Comparison of ENCODE assay signal across 8 mouse cellular contexts in the genomic region with DNA sequence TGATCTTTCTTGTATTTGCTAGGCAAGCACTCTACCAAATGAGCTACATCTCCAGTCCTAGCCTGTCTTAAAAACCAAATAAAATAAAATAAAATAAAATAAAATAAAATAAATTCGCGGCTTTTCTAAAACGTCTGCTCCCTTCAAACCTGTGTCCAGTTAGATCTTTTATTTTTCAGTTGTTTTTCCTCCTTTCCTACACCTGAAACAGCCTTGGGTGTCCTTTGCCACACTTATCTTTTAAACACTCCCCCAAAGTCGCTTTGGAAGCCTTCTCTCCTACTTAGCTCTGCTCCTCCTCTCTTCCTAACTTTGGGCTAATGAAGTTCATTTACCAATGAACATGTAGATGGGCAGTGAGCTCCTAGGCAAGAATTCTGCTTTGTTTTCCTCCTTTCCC. TPM values are rescaled to one million over a fixed set of nuclear protein-coding genes. Genes with fewer than 3 reads are reported as not detected.
DNase-seq lines count a peak whose midpoint lies in the region; ATAC-seq and TF ChIP-seq lines count a peak whose summit lies in the region.

A gene (plus strand): TSS at position 301 of the 400 bp plus-strand sequence.

- no peak for ATAC-seq in hindbrain, embryonic 12.5 days (ENCODE audit: low FRiP score)
- ATAC-seq in liver, embryonic 14.5 days (ENCODE audit: insufficient read depth) = no peak

- peak within 1 kb of the TSS; percentile 60 for H3K4me2 ChIP-seq in hindbrain, embryonic 12.5 days (replicated peaks)
- peak within 1 kb of the TSS; percentile 72 for H3K4me2 ChIP-seq in liver, embryonic 14.5 days (ENCODE audit: low read depth)

- no peaks in the 10 kb centered on the region for H3K9me3 ChIP-seq in hindbrain, embryonic 12.5 days (replicated peaks)
- no peaks in the 10 kb centered on the region for H3K9me3 ChIP-seq in liver, embryonic 14.5 days (ENCODE audit: control insufficient read depth, low read length)

- peaks cover 3% of the 10 kb centered on the region; the same call in 1 of the 2 replicates for H3K27me3 ChIP-seq in hindbrain, embryonic 12.5 days
- H3K27me3 ChIP-seq in liver, embryonic 14.5 days (ENCODE audit: control insufficient read depth, insufficient read depth, low read length) = no peaks in the 10 kb centered on the region

- H3K9ac ChIP-seq in hindbrain, embryonic 12.5 days = peak within 1 kb of the TSS; percentile 68
- peak within 1 kb of the TSS; percentile 33 for H3K9ac ChIP-seq in liver, embryonic 14.5 days (replicated peaks)

- 0 out of 2 replicates have a peak, but pooled peaks cover 2% of the 10 kb centered on the region for H3K4me1 ChIP-seq in hindbrain, embryonic 12.5 days
- 0 out of 4 replicates have a peak, but pooled peaks cover 0 to 4% of the 10 kb centered on the region in 2 experiments for H3K4me1 ChIP-seq in liver, embryonic 14.5 days (replicated peaks; ENCODE audit: control insufficient read depth in 2 of 2, insufficient read depth in 2 of 2, low read length in 1 of 2)

- 33% methylated on average over 4 of the region's 4 CpGs for WGBS in hindbrain, embryonic 12.5 days
- WGBS in liver, embryonic 14.5 days (ENCODE audit: insufficient replicate concordance) = 17% methylated on average over 4 of the region's 4 CpGs

- H3K36me3 ChIP-seq in hindbrain, embryonic 12.5 days = no peaks in the 10 kb centered on the region
- H3K36me3 ChIP-seq in liver, embryonic 14.5 days (replicated peaks; ENCODE audit: control insufficient read depth, insufficient read depth, low read depth) = no peaks in the 10 kb centered on the region

- no peak for TF ChIP-seq EP300 in liver, embryonic 14.5 days (IDR thresholded peaks at IDR 0.05; ENCODE audit: low read depth)

- DNase-seq in adrenal gland, adult 18-20 months (ENCODE audit: low spot score in 2 of 2) = no peak
- no peak for DNase-seq in adrenal gland, adult (ENCODE audit: inconsistent age in 2 of 2, low spot score in 1 of 2)
- no peak for DNase-seq in urinary bladder, adult 2 months (ENCODE audit: low spot score)
- DNase-seq in urinary bladder, postnatal 14 days (ENCODE audit: low spot score) = no peak
- DNase-seq in liver, embryonic 14.5 days (ENCODE audit: low read depth in 3 of 3, low spot score in 3 of 3) = no peak
- DNase-seq in Muller cell, postnatal 12 days (ENCODE audit: inconsistent ontology term) = no peak
- no peak for DNase-seq in right cerebral cortex, postnatal 10 days (ENCODE audit: low spot score in 2 of 2)

- peak within 1 kb of the TSS; percentile 55 for H3K4me3 ChIP-seq in hindbrain, embryonic 12.5 days
- H3K4me3 ChIP-seq in liver, embryonic 14.5 days (ENCODE audit: insufficient read depth in 1 of 2, low read depth in 2 of 2, low read length in 2 of 2) = peak within 1 kb of the TSS; percentile 58 to 59

- peak within 1 kb of the TSS; percentile 66 for H3K27ac ChIP-seq in hindbrain, embryonic 12.5 days
- H3K27ac ChIP-seq in liver, embryonic 14.5 days = no peak within 1 kb of the TSS

- no peak for TF ChIP-seq CTCF in liver, embryonic 14.5 days (IDR thresholded peaks at IDR 0.05; ENCODE audit: low read depth)

RNA-seq across cellular contexts. Expression of the gene that starts here (rescaled TPM):
- total RNA-seq in adrenal gland, adult 18-20 months (2021) = 10 to 100 TPM; 44.2 to 68.2 TPM
- polyA plus RNA-seq in urinary bladder, adult 2 months (2012; rRNA removed) = 54.9 and 61.5 TPM in 2 replicates
- 95.1 and 96.2 TPM in 2 replicates for polyA plus RNA-seq in hindbrain, embryonic 12.5 days (2016; fragmentation: Nextera tagmentation; extraction: Ambion mirVana)
- 9.7 and 11.4 TPM in 2 replicates for polyA plus RNA-seq in liver, embryonic 14.5 days (2012; rRNA removed)
- polyA plus RNA-seq in liver, embryonic 14.5 days (2014; fragmentation: Nextera tagmentation; extraction: Ambion mirVana) = 37.6 and 38.1 TPM in 2 replicates
